ENCODE assay signal across 17 mouse cellular contexts in genomic region chr5:143062251-143062650, GRCm38 (mm10). TPM values are rescaled to one million over a fixed set of nuclear protein-coding genes. Genes with fewer than 3 reads are reported as not detected.
DNase-seq lines count a peak whose midpoint lies in the region; ATAC-seq and TF ChIP-seq lines count a peak whose summit lies in the region.
"Had no signal": no experiment of that assay in that cellular context is flagged by ENCODE, and none has a peak within 500 bp of the region (broad histone marks: within the 10 kb centered on the region; RNA-seq: fewer than 3 reads in every experiment).

No protein-coding gene starts in this region.

- H3K36me3 ChIP-seq in heart, embryonic 15.5 days: peaks cover 15% of the 10 kb centered on the region
- peaks cover 65% of the 10 kb centered on the region for H3K36me3 ChIP-seq in liver, embryonic 12.5 days
- peaks cover 53% of the 10 kb centered on the region for H3K36me3 ChIP-seq in liver, postnatal 0 days (replicated peaks; ENCODE audit: insufficient read depth, low read length)
- H3K36me3 ChIP-seq in midbrain, postnatal 0 days (ENCODE audit: insufficient read depth, low read length): peaks cover 8% of the 10 kb centered on the region

- no peak for TF ChIP-seq EP300 in liver, postnatal 0 days (IDR thresholded peaks at IDR 0.05; ENCODE audit: low read depth)

- no peak for ATAC-seq in heart, embryonic 15.5 days (replicated peaks; ENCODE audit: insufficient number of reproducible peaks, insufficient read depth, low FRiP score, low read depth)
- no peak for ATAC-seq in liver, embryonic 12.5 days
- no peak for ATAC-seq in liver, postnatal 0 days
- ATAC-seq in midbrain, postnatal 0 days (ENCODE audit: low FRiP score): no peak
- no peak for ATAC-seq in cerebellum, adult (ENCODE audit: insufficient number of reproducible peaks, low FRiP score, low TSS enrichment)
- ATAC-seq: intestine, embryonic 15.5 days had no signal

- WGBS in heart, embryonic 15.5 days: 68% methylated on average over 3 of the region's 3 CpGs
- WGBS in liver, embryonic 12.5 days (ENCODE audit: insufficient replicate concordance): 80% methylated on average over 3 of the region's 3 CpGs
- 83% methylated on average over 3 of the region's 3 CpGs for WGBS in liver, postnatal 0 days (ENCODE audit: insufficient replicate concordance)
- 79% methylated on average over 3 of the region's 3 CpGs for WGBS in midbrain, postnatal 0 days

- H3K27me3 ChIP-seq in heart, embryonic 15.5 days: no peaks in the 10 kb centered on the region
- H3K27me3 ChIP-seq in liver, embryonic 12.5 days (replicated peaks): no peaks in the 10 kb centered on the region
- no peaks in the 10 kb centered on the region for H3K27me3 ChIP-seq in liver, postnatal 0 days (ENCODE audit: insufficient read depth, low read length)
- no peaks in the 10 kb centered on the region for H3K27me3 ChIP-seq in midbrain, postnatal 0 days (ENCODE audit: insufficient read depth, low read length)
- H3K27me3 ChIP-seq: intestine, embryonic 15.5 days; limb, embryonic 12.5 days; neural tube, embryonic 13.5 days had no signal

- H3K4me2 ChIP-seq in heart, embryonic 15.5 days: no peak overlapping the region
- no peak overlapping the region for H3K4me2 ChIP-seq in liver, embryonic 12.5 days
- H3K4me2 ChIP-seq in liver, postnatal 0 days (ENCODE audit: low read depth, low read length): no peak overlapping the region
- H3K4me2 ChIP-seq in midbrain, postnatal 0 days (ENCODE audit: low read depth, low read length, poor library complexity, severe bottlenecking): no peak overlapping the region
- H3K4me2 ChIP-seq: intestine, embryonic 15.5 days; limb, embryonic 12.5 days; neural tube, embryonic 13.5 days had no signal

- peak overlapping the region; percentile 62 for H3K27ac ChIP-seq in heart, embryonic 15.5 days
- H3K27ac ChIP-seq in liver, embryonic 12.5 days: peak overlapping the region; percentile 68
- no peak overlapping the region for H3K27ac ChIP-seq in liver, postnatal 0 days (ENCODE audit: low read depth)
- peak overlapping the region; percentile 85; the same call in 1 of the 2 replicates for H3K27ac ChIP-seq in midbrain, postnatal 0 days (ENCODE audit: low read depth, low read length)
- H3K27ac ChIP-seq: gastrocnemius, adult 2 months; intestine, embryonic 15.5 days; limb, embryonic 12.5 days had no signal

- H3K9ac ChIP-seq in heart, embryonic 15.5 days: no peak overlapping the region
- no peak overlapping the region for H3K9ac ChIP-seq in liver, embryonic 12.5 days
- no peak overlapping the region for H3K9ac ChIP-seq in liver, postnatal 0 days (replicated peaks)
- no peak overlapping the region for H3K9ac ChIP-seq in midbrain, postnatal 0 days (replicated peaks; ENCODE audit: low read length, poor library complexity, severe bottlenecking)
- H3K9ac ChIP-seq: forebrain, postnatal 0 days; intestine, embryonic 15.5 days; limb, embryonic 12.5 days; neural tube, embryonic 13.5 days had no signal

- peaks cover 37% of the 10 kb centered on the region for H3K4me1 ChIP-seq in heart, embryonic 15.5 days (replicated peaks)
- peaks cover 94% of the 10 kb centered on the region for H3K4me1 ChIP-seq in liver, embryonic 12.5 days
- H3K4me1 ChIP-seq in liver, postnatal 0 days (ENCODE audit: insufficient read depth): peaks cover 48% of the 10 kb centered on the region
- H3K4me1 ChIP-seq in midbrain, postnatal 0 days (ENCODE audit: insufficient read depth, low read length): peaks cover 4% of the 10 kb centered on the region; the same call in 1 of the 2 replicates
- H3K4me1 ChIP-seq: limb, embryonic 12.5 days had no signal

- peak; percentile 53 for DNase-seq in adrenal gland, adult 2 months
- no peak for DNase-seq in adrenal gland, postnatal 4 days (ENCODE audit: low spot score in 2 of 2)
- no peak for DNase-seq in heart, postnatal 36 days
- no peak for DNase-seq in liver, postnatal 0 days
- no peak for DNase-seq in midbrain, postnatal 0 days (ENCODE audit: low spot score)
- DNase-seq: gastrocnemius, adult 2 months; kidney, postnatal 4 days; lung, adult 2 months; lung, postnatal 36 days; right cerebral cortex, postnatal 14 days had no signal

- intact Hi-C loops in heart, postnatal 36 days (cut with DNase I): no loop called here

- TF ChIP-seq CTCF in liver, postnatal 0 days (IDR thresholded peaks at IDR 0.05; ENCODE audit: low read depth): no peak
- TF ChIP-seq CTCF in midbrain, postnatal 0 days (IDR thresholded peaks at IDR 0.05): no peak

- H3K9me3 ChIP-seq in heart, embryonic 15.5 days (replicated peaks): no peaks in the 10 kb centered on the region
- no peaks in the 10 kb centered on the region for H3K9me3 ChIP-seq in liver, embryonic 12.5 days (replicated peaks)
- no peaks in the 10 kb centered on the region for H3K9me3 ChIP-seq in liver, postnatal 0 days (ENCODE audit: low read length)
- no peaks in the 10 kb centered on the region for H3K9me3 ChIP-seq in midbrain, postnatal 0 days (ENCODE audit: low read length)
- H3K9me3 ChIP-seq: intestine, embryonic 15.5 days; limb, embryonic 12.5 days; neural tube, embryonic 13.5 days had no signal

- H3K4me3 ChIP-seq in heart, embryonic 15.5 days: no peak overlapping the region
- H3K4me3 ChIP-seq in liver, embryonic 12.5 days: no peak overlapping the region
- H3K4me3 ChIP-seq in liver, postnatal 0 days (ENCODE audit: low read depth, low read length): no peak overlapping the region
- H3K4me3 ChIP-seq in midbrain, postnatal 0 days (ENCODE audit: low read depth, low read length): no peak overlapping the region
- H3K4me3 ChIP-seq: gastrocnemius, adult 2 months; intestine, embryonic 15.5 days; limb, embryonic 12.5 days; neural tube, embryonic 13.5 days had no signal

RNA-seq across cellular contexts. Expression of gene Rnf216, which starts 50.5 kb away (rescaled TPM):
- total RNA-seq in adrenal gland, adult 2 months (2021): 10 to 100 TPM; 37.5 to 50.4 TPM
- polyA plus RNA-seq in adrenal gland, adult 2 months (2012; rRNA removed): 40.3 and 47.6 TPM in 2 replicates
- total RNA-seq in adrenal gland, postnatal 4 days (2021): 10 to 100 TPM; 59.9 to 60.5 TPM
- polyA plus RNA-seq in heart, embryonic 15.5 days (2015; fragmentation: Nextera tagmentation; extraction: Ambion mirVana): 23.9 and 27.5 TPM in 2 replicates
- total RNA-seq in heart, postnatal 36 days (2021): 10 to 100 TPM; 27.1 to 28.0 TPM
- polyA plus RNA-seq in liver, embryonic 12.5 days (2016; fragmentation: Nextera tagmentation; extraction: Ambion mirVana): 28.5 and 30.1 TPM in 2 replicates
- 8.4 and 10.5 TPM in 2 replicates for polyA plus RNA-seq in liver, postnatal 0 days (2015; fragmentation: Nextera tagmentation; extraction: Ambion mirVana)
- total RNA-seq in midbrain, postnatal 0 days (2014; rRNA removed): 37.0 and 40.7 TPM in 2 replicates
- 22.1 and 27.5 TPM in 2 replicates for polyA plus RNA-seq in midbrain, postnatal 0 days (2015; fragmentation: Nextera tagmentation; extraction: Ambion mirVana)
